Comparison of ENCODE assay signal across 24 mouse cellular contexts in the genomic region with DNA sequence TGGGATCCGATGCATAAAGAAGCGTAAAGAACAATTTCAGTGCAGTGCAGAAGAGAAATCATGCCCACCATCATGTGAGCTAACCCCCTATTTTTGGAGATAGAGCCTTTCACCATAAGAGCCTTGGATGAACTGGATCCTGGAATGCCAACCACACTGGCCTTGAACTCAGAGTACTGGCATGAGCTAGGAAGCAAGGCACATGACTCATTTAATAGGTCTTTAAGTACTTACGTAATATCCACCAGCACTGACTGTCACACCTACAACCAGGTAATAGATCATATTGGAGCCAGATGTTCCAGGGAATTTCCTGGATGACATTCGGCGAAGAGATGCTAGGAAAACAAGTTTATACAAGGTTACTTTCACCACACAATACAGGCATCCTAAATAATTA. TPM values are rescaled to one million over a fixed set of nuclear protein-coding genes. Genes with fewer than 3 reads are reported as not detected.
DNase-seq lines count a peak whose midpoint lies in the region; ATAC-seq lines count a peak whose summit lies in the region.
"Had no signal": no experiment of that assay in that cellular context is flagged by ENCODE, and none has a peak within 500 bp of the region (broad histone marks: within the 10 kb centered on the region; RNA-seq: fewer than 3 reads in every experiment).

No protein-coding gene starts in this region.

- peaks cover 4% of the 10 kb centered on the region for H3K4me1 ChIP-seq in intestine, embryonic 16.5 days (ENCODE audit: control insufficient read depth, insufficient read depth, low read length)
- H3K4me1 ChIP-seq in heart, embryonic 11.5 days (ENCODE audit: control insufficient read depth, insufficient read depth, low read length), result peaks cover 8% of the 10 kb centered on the region

- no peak overlapping the region for H3K9ac ChIP-seq in intestine, embryonic 16.5 days (ENCODE audit: low read depth, low read length)
- no peak overlapping the region for H3K9ac ChIP-seq in heart, embryonic 11.5 days (ENCODE audit: low read depth, low read length)
- H3K9ac ChIP-seq: forebrain, embryonic 13.5 days; hindbrain, embryonic 12.5 days; hindbrain, embryonic 15.5 days; intestine, embryonic 15.5 days had no signal

- WGBS in intestine, embryonic 16.5 days, result 91% methylated on average over 5 of the region's 5 CpGs
- WGBS in heart, embryonic 11.5 days (ENCODE audit: insufficient replicate concordance), result 92% methylated on average over 5 of the region's 5 CpGs

- peak; percentile 77 for DNase-seq in adrenal gland, adult 2 months
- DNase-seq in adrenal gland, postnatal 25 days, result no peak
- DNase-seq in 3T3-L1 (ENCODE audit: low read depth, low spot score), result peak; percentile 60
- DNase-seq in NIH3T3 (ENCODE audit: low read depth), result peak; percentile 60
- peak; percentile 57 to 77 for DNase-seq in adrenal gland, postnatal 36 days
- DNase-seq: cerebellum, adult 18-20 months; cerebellum, adult 9-10 months; cerebellum, postnatal 14 days; gastrocnemius, postnatal 10 days; gastrocnemius, postnatal 36 days; heart, adult 2 months; kidney, adult 18-20 months had no signal

- no peak overlapping the region for H3K4me3 ChIP-seq in intestine, embryonic 16.5 days (ENCODE audit: low read length)
- H3K4me3 ChIP-seq in heart, embryonic 11.5 days (ENCODE audit: low read depth, low read length), result no peak overlapping the region
- H3K4me3 ChIP-seq: forebrain, embryonic 10.5 days; forebrain, embryonic 13.5 days; heart, adult 2 months; heart, embryonic 10.5 days; hindbrain, embryonic 12.5 days; hindbrain, embryonic 15.5 days; intestine, embryonic 15.5 days had no signal

- H3K27me3 ChIP-seq in intestine, embryonic 16.5 days (replicated peaks; ENCODE audit: control insufficient read depth, insufficient read depth, low read length), result no peaks in the 10 kb centered on the region; the same call in 1 of the 2 replicates
- H3K27me3 ChIP-seq in heart, embryonic 11.5 days (ENCODE audit: control insufficient read depth, insufficient read depth, low read length), result peaks cover 9% of the 10 kb centered on the region
- H3K27me3 ChIP-seq: intestine, embryonic 15.5 days; Patski had no signal

- no peak for ATAC-seq in intestine, embryonic 16.5 days
- ATAC-seq in heart, embryonic 11.5 days (replicated peaks; ENCODE audit: insufficient number of reproducible peaks, low FRiP score, low TSS enrichment), result no peak
- ATAC-seq: forebrain, embryonic 13.5 days; forebrain, embryonic 16.5 days; intestine, embryonic 15.5 days; Patski had no signal

- H3K9me3 ChIP-seq in intestine, embryonic 16.5 days (ENCODE audit: control insufficient read depth, low read length), result no peaks in the 10 kb centered on the region
- no peaks in the 10 kb centered on the region for H3K9me3 ChIP-seq in heart, embryonic 11.5 days (replicated peaks; ENCODE audit: control insufficient read depth, low read length)
- H3K9me3 ChIP-seq: forebrain, embryonic 10.5 days; forebrain, embryonic 13.5 days; heart, embryonic 10.5 days; hindbrain, embryonic 12.5 days; hindbrain, embryonic 15.5 days; intestine, embryonic 15.5 days had no signal

- no peaks in the 10 kb centered on the region for H3K36me3 ChIP-seq in intestine, embryonic 16.5 days (ENCODE audit: control insufficient read depth, insufficient read depth, low read length)
- H3K36me3 ChIP-seq in heart, embryonic 11.5 days (ENCODE audit: control insufficient read depth, insufficient read depth, low read length), result no peaks in the 10 kb centered on the region
- H3K36me3 ChIP-seq: forebrain, embryonic 10.5 days; heart, embryonic 10.5 days; hindbrain, embryonic 12.5 days; hindbrain, embryonic 15.5 days; intestine, embryonic 15.5 days had no signal

- H3K27ac ChIP-seq in intestine, embryonic 16.5 days (ENCODE audit: low read length), result no peak overlapping the region
- H3K27ac ChIP-seq in heart, embryonic 11.5 days (ENCODE audit: low read depth, low read length), result no peak overlapping the region
- H3K27ac ChIP-seq: forebrain, embryonic 10.5 days; forebrain, embryonic 13.5 days; heart, adult 2 months; heart, embryonic 10.5 days; hindbrain, embryonic 12.5 days; hindbrain, embryonic 15.5 days; intestine, embryonic 15.5 days had no signal

- no peak overlapping the region for H3K4me2 ChIP-seq in intestine, embryonic 16.5 days (ENCODE audit: low read depth, low read length)
- H3K4me2 ChIP-seq in heart, embryonic 11.5 days, result no peak overlapping the region
- H3K4me2 ChIP-seq: forebrain, embryonic 13.5 days; hindbrain, embryonic 12.5 days; hindbrain, embryonic 15.5 days; intestine, embryonic 15.5 days had no signal

RNA-seq across cellular contexts. Expression of a gene that starts 4.9 kb away (rescaled TPM):
- total RNA-seq in adrenal gland, adult 2 months (2021), result 1,000 to 10,000 TPM in 1 of 2 experiments, 100 to 1,000 TPM in 1; 689 to 1,037 TPM
- polyA plus RNA-seq in adrenal gland, adult 2 months (2012; rRNA removed), result 297 and 312 TPM in 2 replicates
- 637 and 688 TPM in 2 replicates for total RNA-seq in adrenal gland, postnatal 25 days (2021)
- total RNA-seq in adrenal gland, postnatal 36 days (2021), result 1,000 to 10,000 TPM in 1 of 2 experiments, 100 to 1,000 TPM in 1; 736 to 1,311 TPM
- 4.0 and 9.6 TPM in 2 replicates for polyA plus RNA-seq in intestine, embryonic 16.5 days (2015; fragmentation: Nextera tagmentation; extraction: Ambion mirVana)
- 14.2 and 15.4 TPM in 2 replicates for polyA plus RNA-seq in heart, embryonic 11.5 days (2014; fragmentation: Nextera tagmentation; extraction: Ambion mirVana)
- total RNA-seq: granulocyte monocyte progenitor cell, adult 5-6 weeks; hematopoietic stem cell, adult 5-6 weeks had no signal

RNA-seq across cellular contexts. Expression of a gene that starts 17.2 kb away (rescaled TPM):
- total RNA-seq in adrenal gland, adult 2 months (2021), result 100 to 1,000 TPM; 705 to 794 TPM
- polyA plus RNA-seq in adrenal gland, adult 2 months (2012; rRNA removed), result 237 and 341 TPM in 2 replicates
- 716 and 732 TPM in 2 replicates for total RNA-seq in adrenal gland, postnatal 25 days (2021)
- 100 to 1,000 TPM; 743 to 842 TPM for total RNA-seq in adrenal gland, postnatal 36 days (2021)
- 906 and 911 TPM in 2 replicates for polyA plus RNA-seq in intestine, embryonic 16.5 days (2015; fragmentation: Nextera tagmentation; extraction: Ambion mirVana)
- 1,265 and 1,267 TPM in 2 replicates for polyA plus RNA-seq in heart, embryonic 11.5 days (2014; fragmentation: Nextera tagmentation; extraction: Ambion mirVana)

RNA-seq across cellular contexts. Expression of a gene that starts 23.4 kb away (rescaled TPM):
- total RNA-seq in adrenal gland, adult 2 months (2021), result 10 to 100 TPM; 39.5 to 63.8 TPM
- 0.46 and 0.59 TPM in 2 replicates for polyA plus RNA-seq in adrenal gland, adult 2 months (2012; rRNA removed)
- total RNA-seq in adrenal gland, postnatal 25 days (2021), result 56.0 and 65.8 TPM in 2 replicates
- 10 to 100 TPM; 54.2 to 54.9 TPM for total RNA-seq in adrenal gland, postnatal 36 days (2021)
- 27.3 and 27.9 TPM in 2 replicates for polyA plus RNA-seq in intestine, embryonic 16.5 days (2015; fragmentation: Nextera tagmentation; extraction: Ambion mirVana)
- 37.8 and 39.6 TPM in 2 replicates for polyA plus RNA-seq in heart, embryonic 11.5 days (2014; fragmentation: Nextera tagmentation; extraction: Ambion mirVana)

RNA-seq across cellular contexts. Expression of a gene that starts 51.1 kb away (rescaled TPM):
- 10 to 100 TPM; 66.3 to 70.8 TPM for total RNA-seq in adrenal gland, adult 2 months (2021)
- 30.7 and 39.1 TPM in 2 replicates for polyA plus RNA-seq in adrenal gland, adult 2 months (2012; rRNA removed)
- 84.4 and 88.0 TPM in 2 replicates for total RNA-seq in adrenal gland, postnatal 25 days (2021)
- 100 to 1,000 TPM in 1 of 2 experiments, 10 to 100 TPM in 1; 88.9 to 109 TPM for total RNA-seq in adrenal gland, postnatal 36 days (2021)
- 43.4 and 53.5 TPM in 2 replicates for polyA plus RNA-seq in intestine, embryonic 16.5 days (2015; fragmentation: Nextera tagmentation; extraction: Ambion mirVana)
- polyA plus RNA-seq in heart, embryonic 11.5 days (2014; fragmentation: Nextera tagmentation; extraction: Ambion mirVana), result 44.5 and 48.2 TPM in 2 replicates
